Mouse (Mus musculus) myocyte (in vitro differentiated cells): ENCODE data around the gene Ipo11.

Source experiments
- E2F4 ChIP-seq: IDR thresholded peaks from one replicate; pipeline ENCODE4 v1.6.1; 2011; ENCODE audit warnings: mild to moderate bottlenecking, control low read depth, moderate library complexity; ENCODE audit not compliant: insufficient read depth
- MYOD1 ChIP-seq, 3 experiments: IDR thresholded peaks; one replicate each; pipeline ENCODE4 v1.6.1; 2011; ENCODE audit warnings: control low read depth in 2 of 3, low read depth in 2 of 3, mild to moderate bottlenecking in 2 of 3, moderate library complexity in 1 of 3; ENCODE audit not compliant: insufficient read length in 2 of 3, control insufficient read depth in 1 of 3
- MYOG ChIP-seq, 3 experiments: IDR thresholded peaks; one replicate each; pipeline ENCODE4 v1.6.1; 2011; ENCODE audit warnings: control low read depth in 2 of 3, low read depth in 2 of 3, mild to moderate bottlenecking in 2 of 3; ENCODE audit not compliant: insufficient read length in 2 of 3, control insufficient read depth in 1 of 3, insufficient read depth in 1 of 3
- POLR2A ChIP-seq: IDR thresholded peaks from one replicate; pipeline ENCODE4 v1.6.1; 2011; ENCODE audit warnings: low read depth, mild to moderate bottlenecking, control low read depth, moderate library complexity; ENCODE audit not compliant: insufficient read length
- POLR2AphosphoS2 ChIP-seq: IDR thresholded peaks from one replicate; pipeline ENCODE4 v1.6.1; 2011; ENCODE audit warnings: low read depth, control low read depth; ENCODE audit not compliant: insufficient read length
- TCF12 ChIP-seq: IDR thresholded peaks from one replicate; pipeline ENCODE4 v1.6.1; 2011; ENCODE audit warnings: mild to moderate bottlenecking, control low read depth; ENCODE audit not compliant: poor library complexity, insufficient read depth, severe bottlenecking
- TCF3 ChIP-seq: IDR thresholded peaks from one replicate; pipeline ENCODE4 v1.6.1; 2011; ENCODE audit warnings: low read depth, control low read depth; ENCODE audit not compliant: insufficient read length
- USF1 ChIP-seq: IDR thresholded peaks from one replicate; pipeline ENCODE4 v1.6.1; 2011; ENCODE audit warnings: low read depth, mild to moderate bottlenecking, control low read depth, moderate library complexity

- TF ChIP-seq POLR2A (no peak), MYOD1 (IDR thresholded peaks at IDR 0.05; ENCODE audit: control insufficient read depth in 1 of 3, insufficient read length in 2 of 3, low read depth in 2 of 3) (no peak), POLR2AphosphoS2 (no peak), USF1 (no peak), TCF12 (no peak), MYOG (IDR thresholded peaks at IDR 0.05; ENCODE audit: control insufficient read depth in 1 of 3, insufficient read depth in 1 of 3, insufficient read length in 2 of 3, low read depth in 2 of 3) (no peak), E2F4 (no peak), TCF3 (no peak)
These were observed 106.7 kb downstream of the Ipo11 start for GRCm38 (mm10) chr13:106830029-106830428.
